23 mouse cellular contexts compared by ENCODE assay signal in the genomic region with DNA sequence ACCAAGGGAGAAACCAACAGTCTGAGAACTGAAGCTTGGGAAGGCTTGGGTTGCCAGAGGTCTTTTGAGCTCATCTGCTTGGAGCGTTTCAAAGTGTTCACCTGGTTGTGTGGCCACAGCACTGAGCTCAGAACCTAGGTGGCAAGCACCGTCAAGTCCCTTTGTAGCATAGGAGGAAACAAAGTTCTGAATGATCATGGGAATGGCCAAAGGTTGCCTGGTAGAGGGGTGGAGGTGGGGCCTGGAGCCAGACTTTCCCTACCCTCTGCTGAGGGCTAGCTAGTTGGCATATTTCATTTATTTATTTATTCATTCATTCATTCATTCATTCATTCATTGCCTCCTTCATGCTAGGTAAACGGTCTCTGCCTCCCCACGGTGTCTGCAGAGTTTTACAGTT.
DNase-seq lines count a peak whose midpoint lies in the region; ATAC-seq and TF ChIP-seq lines count a peak whose summit lies in the region.
"Had no signal": no experiment of that assay in that cellular context is flagged by ENCODE, and none has a peak within 500 bp of the region (broad histone marks: within the 10 kb centered on the region; RNA-seq: fewer than 3 reads in every experiment).

No protein-coding gene starts in this region.

- H3K36me3 ChIP-seq in embryonic facial prominence, embryonic 12.5 days = no peaks in the 10 kb centered on the region
- no peaks in the 10 kb centered on the region for H3K36me3 ChIP-seq in embryonic facial prominence, embryonic 10.5 days (replicated peaks)
- no peaks in the 10 kb centered on the region for H3K36me3 ChIP-seq in kidney, adult 2 months (ENCODE audit: control insufficient read depth, insufficient read depth, low read length)
- H3K36me3 ChIP-seq in kidney, embryonic 14.5 days (ENCODE audit: control insufficient read depth, insufficient read depth, low read length) = no peaks in the 10 kb centered on the region
- H3K36me3 ChIP-seq: lung, embryonic 15.5 days; neural tube, embryonic 12.5 days had no signal

- no peak for TF ChIP-seq CTCF in kidney, adult 2 months (conservative IDR thresholded peaks at IDR 0.05; ENCODE audit: insufficient read depth, insufficient read length, low read depth, low read length)

- 0 out of 2 replicates have a peak overlapping the region, but pooled peaks have one; percentile 7 for H3K27ac ChIP-seq in embryonic facial prominence, embryonic 12.5 days
- H3K27ac ChIP-seq in embryonic facial prominence, embryonic 10.5 days (replicated peaks) = no peak overlapping the region; the same call in 1 of the 2 replicates
- H3K27ac ChIP-seq in kidney, adult 2 months (ENCODE audit: insufficient read depth, low read depth, low read length) = peak overlapping the region; percentile 52
- no peak overlapping the region for H3K27ac ChIP-seq in kidney, embryonic 14.5 days (ENCODE audit: low read depth, low read length)
- H3K27ac ChIP-seq: forebrain, embryonic 13.5 days; hindbrain, embryonic 14.5 days; neural tube, embryonic 12.5 days had no signal

- 81% methylated on average over 4 of the region's 4 CpGs for WGBS in embryonic facial prominence, embryonic 12.5 days
- 91% methylated on average over 4 of the region's 4 CpGs for WGBS in embryonic facial prominence, embryonic 10.5 days
- WGBS in kidney, adult 2 months = 71% methylated on average over 4 of the region's 4 CpGs
- WGBS in kidney, embryonic 14.5 days = 95% methylated on average over 4 of the region's 4 CpGs

- peaks cover 15% of the 10 kb centered on the region for H3K27me3 ChIP-seq in embryonic facial prominence, embryonic 12.5 days
- peaks cover 83% of the 10 kb centered on the region for H3K27me3 ChIP-seq in embryonic facial prominence, embryonic 10.5 days (replicated peaks; ENCODE audit: low read depth, poor library complexity, severe bottlenecking)
- no peaks in the 10 kb centered on the region for H3K27me3 ChIP-seq in kidney, adult 2 months (replicated peaks; ENCODE audit: control insufficient read depth, insufficient read depth, low read length)
- H3K27me3 ChIP-seq in kidney, embryonic 14.5 days (ENCODE audit: control insufficient read depth, insufficient read depth, low read length) = peaks cover 4% of the 10 kb centered on the region; the same call in 1 of the 2 replicates

- H3K4me2 ChIP-seq in embryonic facial prominence, embryonic 12.5 days (replicated peaks) = no peak overlapping the region
- no peak overlapping the region for H3K4me2 ChIP-seq in kidney, embryonic 14.5 days (replicated peaks; ENCODE audit: low read depth, low read length)
- H3K4me2 ChIP-seq: forebrain, embryonic 13.5 days; hindbrain, embryonic 14.5 days; lung, embryonic 15.5 days; midbrain, embryonic 11.5 days; neural tube, embryonic 12.5 days had no signal

- H3K9me3 ChIP-seq in embryonic facial prominence, embryonic 12.5 days = no peaks in the 10 kb centered on the region
- H3K9me3 ChIP-seq in embryonic facial prominence, embryonic 10.5 days = no peaks in the 10 kb centered on the region; the same call in 1 of the 2 replicates
- H3K9me3 ChIP-seq in kidney, embryonic 14.5 days (ENCODE audit: control insufficient read depth, low read length) = no peaks in the 10 kb centered on the region
- H3K9me3 ChIP-seq: forebrain, embryonic 13.5 days; lung, embryonic 15.5 days; neural tube, embryonic 12.5 days had no signal

- intact Hi-C loops in heart, postnatal 25 days (cut with DNase I) = no loop called here

- H3K9ac ChIP-seq in embryonic facial prominence, embryonic 12.5 days = no peak overlapping the region
- H3K9ac ChIP-seq in kidney, embryonic 14.5 days (ENCODE audit: low read depth, low read length) = no peak overlapping the region
- H3K9ac ChIP-seq: forebrain, embryonic 13.5 days; hindbrain, embryonic 14.5 days; lung, embryonic 15.5 days; neural tube, embryonic 12.5 days had no signal

- no peak for DNase-seq in embryonic facial prominence, embryonic 10.5 days (ENCODE audit: low spot score)
- DNase-seq in kidney, adult 2 months = peak; percentile 80
- peak; percentile 48 to 76 for DNase-seq in kidney, postnatal 25 days
- DNase-seq in right cerebral cortex, adult 2 months (ENCODE audit: low spot score in 2 of 2) = no peak
- DNase-seq in heart, postnatal 25 days (ENCODE audit: low spot score) = no peak
- DNase-seq: adrenal gland, adult 2 months; adrenal gland, postnatal 36 days; cerebellum, adult 18-20 months; gastrocnemius, postnatal 10 days; layer of hippocampus, adult 9-11 months; liver; lung, postnatal 36 days; right cerebral cortex, adult 18-20 months; right cerebral cortex, postnatal 4 days had no signal

- ATAC-seq in embryonic facial prominence, embryonic 12.5 days (ENCODE audit: insufficient number of reproducible peaks, insufficient read depth, low FRiP score, low TSS enrichment) = no peak
- ATAC-seq in kidney, embryonic 14.5 days (ENCODE audit: low FRiP score, low TSS enrichment) = no peak
- ATAC-seq: activated CD4-positive, CD25-positive, alpha-beta regulatory T cell, adult 4 months; forebrain, embryonic 13.5 days; midbrain, embryonic 16.5 days had no signal

- TF ChIP-seq POLR2A in kidney, adult 2 months (IDR thresholded peaks at IDR 0.05; ENCODE audit: low read depth, low read length) = no peak

- peaks cover 41% of the 10 kb centered on the region for H3K4me1 ChIP-seq in embryonic facial prominence, embryonic 12.5 days
- peaks cover 84% of the 10 kb centered on the region for H3K4me1 ChIP-seq in embryonic facial prominence, embryonic 10.5 days
- peaks cover 71% of the 10 kb centered on the region for H3K4me1 ChIP-seq in kidney, adult 2 months (ENCODE audit: control insufficient read depth, insufficient read depth, low read length)
- peaks cover 40% of the 10 kb centered on the region for H3K4me1 ChIP-seq in kidney, embryonic 14.5 days (ENCODE audit: control insufficient read depth, insufficient read depth, low read length)

- no peak overlapping the region for H3K4me3 ChIP-seq in embryonic facial prominence, embryonic 12.5 days
- H3K4me3 ChIP-seq in embryonic facial prominence, embryonic 10.5 days = no peak overlapping the region
- H3K4me3 ChIP-seq in kidney, adult 2 months (ENCODE audit: insufficient read depth, low read depth, low read length) = no peak overlapping the region
- no peak overlapping the region for H3K4me3 ChIP-seq in kidney, embryonic 14.5 days (ENCODE audit: low read length)
- H3K4me3 ChIP-seq: forebrain, embryonic 13.5 days; lung, embryonic 15.5 days; neural tube, embryonic 12.5 days had no signal

Comparison
In these comparisons a context has a peak if more than half of its experiments do, and no peak if none do; other contexts are left out.
1. H3K27ac ChIP-seq: peak in embryonic facial prominence, embryonic 12.5 days (single experiment) and kidney, adult 2 months (single experiment); none in embryonic facial prominence, embryonic 10.5 days (single experiment) and kidney, embryonic 14.5 days (single experiment).
2. DNase-seq: peak in kidney, adult 2 months (single experiment) and kidney, postnatal 25 days (2 of 2); none in embryonic facial prominence, embryonic 10.5 days (single experiment), right cerebral cortex, adult 2 months (0 of 2) and heart, postnatal 25 days (single experiment).